Mouse (Mus musculus): ENCODE data around the gene Cyp2t4.
A peak's percentile ranks its signal among the peaks of the same experiment; 100 is the strongest.

The Cyp2t4 gene

DNA sequence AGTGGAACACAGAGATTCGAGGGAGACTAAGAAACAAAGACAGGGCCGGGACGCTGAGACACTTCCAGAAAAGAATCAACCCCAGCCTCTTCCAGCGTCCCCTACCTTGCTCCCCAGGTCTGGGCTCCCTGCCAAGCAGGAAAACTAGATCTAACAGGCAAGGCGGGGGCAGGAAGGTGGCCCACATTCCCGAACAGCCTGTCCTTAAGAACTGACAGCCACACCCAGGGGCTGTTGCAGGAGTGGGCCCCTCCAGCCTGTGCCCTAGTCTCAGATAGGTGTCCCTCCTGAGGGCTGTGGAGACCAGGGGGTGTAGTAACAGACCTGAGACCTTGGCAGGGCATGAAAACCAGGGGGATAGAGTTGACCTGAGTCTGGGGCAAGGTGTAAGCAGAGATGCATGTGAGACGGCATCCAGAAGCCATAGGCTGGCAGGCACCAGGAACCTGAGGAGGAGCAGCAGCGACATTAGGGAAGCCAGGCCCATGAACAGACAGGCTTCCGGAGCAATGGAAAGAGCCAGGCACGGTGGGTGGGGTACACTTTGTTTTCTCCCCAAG lies at the start of gene Cyp2t4:
Gene Cyp2t4, plus strand, starts transcription at position 510 of the 560 bp plus-strand sequence.
- DNase-seq (ENCODE audit: low read depth, low spot score): no peak

DNA sequence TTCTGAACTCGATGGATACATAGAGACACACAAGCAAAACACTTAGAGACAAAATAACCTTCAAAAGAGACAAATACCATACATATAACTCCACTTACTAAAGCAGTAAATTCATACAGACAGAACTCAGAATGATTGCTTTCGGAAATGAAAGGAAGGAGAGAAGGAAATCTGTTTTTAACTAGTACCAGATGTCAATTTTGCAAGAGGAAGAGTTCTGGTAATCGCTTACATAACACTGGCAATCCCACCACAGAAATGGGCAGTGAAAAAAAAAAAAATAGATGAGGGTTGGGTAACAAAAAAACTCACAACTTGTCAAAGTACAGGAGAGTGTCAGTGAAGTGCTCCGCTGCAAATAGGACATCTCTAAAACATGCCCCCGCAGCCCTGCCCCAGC lies 48.6 kb upstream of the Cyp2t4 start:
- DNase-seq (ENCODE audit: low read depth, low spot score): no peak

GRCm38 (mm10) chr7:27110327-27110726 lies 43.2 kb upstream of the Cyp2t4 start:
- DNase-seq (ENCODE audit: low read depth, low spot score): no peak

DNA sequence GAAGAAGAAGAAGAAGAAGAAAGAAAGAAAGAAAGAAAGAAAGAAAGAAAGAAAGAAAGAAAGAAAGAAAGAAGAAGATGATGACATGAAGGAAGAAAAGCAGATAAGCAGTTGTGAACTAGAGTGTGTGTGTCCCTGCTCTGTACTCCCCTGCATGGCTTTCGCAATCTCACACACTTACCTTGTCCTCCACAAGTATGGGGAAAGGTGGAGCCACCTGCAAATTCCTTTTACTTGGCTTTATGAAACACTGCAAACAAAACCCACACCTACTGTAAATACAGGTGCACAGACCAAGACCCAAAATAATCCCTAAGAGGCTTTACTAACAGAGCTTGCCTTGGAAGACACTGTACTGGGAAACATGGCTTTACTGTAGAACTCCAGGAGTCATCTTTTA lies 42.5 kb upstream of the Cyp2t4 start:
- no peak for DNase-seq (ENCODE audit: low read depth, low spot score)

DNA sequence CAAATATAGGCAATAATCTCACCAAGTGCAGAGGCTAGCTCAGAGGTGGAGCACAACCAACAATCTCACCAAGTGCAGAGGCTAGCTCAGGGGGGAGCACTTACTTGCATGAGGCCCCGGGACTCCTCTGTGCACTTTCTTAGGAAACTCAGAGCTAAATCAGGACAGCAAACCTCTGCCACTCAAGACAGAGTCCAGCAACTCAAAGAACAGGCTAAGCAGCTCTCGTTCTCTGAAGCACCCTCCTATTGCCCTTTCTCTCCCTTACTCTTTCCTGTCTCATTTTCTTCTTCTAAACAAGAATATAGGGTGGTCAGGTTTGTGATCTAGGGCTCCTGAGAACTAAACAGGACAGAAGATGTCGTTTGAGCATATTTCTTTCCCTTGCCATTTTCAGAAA lies 41.5 kb upstream of the Cyp2t4 start:
- DNase-seq (ENCODE audit: low read depth, low spot score): no peak

GRCm38 (mm10) chr7:27118033-27118511 lies 35.4 kb upstream of the Cyp2t4 start:
- DNase-seq (ENCODE audit: low read depth, low spot score): no peak

- no peak for DNase-seq (ENCODE audit: low read depth, low spot score)
These were observed 33.8 kb upstream of the Cyp2t4 start, which contains the start of gene Cyp2f2 for GRCm38 (mm10) chr7:27119676-27120075. TSS of gene Cyp2f2 (plus strand) at chr7:27119909.

DNA sequence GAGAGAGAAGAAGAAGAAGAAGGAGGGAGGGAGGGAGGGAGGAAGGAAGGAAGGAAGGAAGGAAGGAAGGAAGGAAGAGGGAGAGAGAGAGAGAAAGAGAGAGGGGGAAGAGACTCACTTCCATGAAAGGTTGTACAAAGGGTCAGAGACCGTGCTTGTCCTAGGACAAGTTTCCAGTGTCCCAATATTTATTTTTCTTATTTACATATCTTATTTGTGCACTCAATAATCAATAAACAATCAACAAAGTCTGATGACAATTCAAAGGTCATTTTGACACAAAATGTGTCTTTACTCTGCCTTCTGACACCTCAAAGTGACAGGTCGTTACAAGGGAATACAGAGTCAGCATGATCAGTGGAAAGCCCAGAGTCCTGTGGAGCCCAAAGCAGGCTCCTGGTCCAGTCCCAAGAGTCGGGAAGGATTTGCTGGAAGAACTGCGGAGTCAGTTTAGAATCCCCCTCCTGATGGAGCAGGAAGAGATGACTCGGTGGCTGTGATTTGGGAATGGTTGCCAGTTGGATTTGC lies 29.1 kb upstream of the Cyp2t4 start:
- DNase-seq (ENCODE audit: low read depth, low spot score): no peak

DNA sequence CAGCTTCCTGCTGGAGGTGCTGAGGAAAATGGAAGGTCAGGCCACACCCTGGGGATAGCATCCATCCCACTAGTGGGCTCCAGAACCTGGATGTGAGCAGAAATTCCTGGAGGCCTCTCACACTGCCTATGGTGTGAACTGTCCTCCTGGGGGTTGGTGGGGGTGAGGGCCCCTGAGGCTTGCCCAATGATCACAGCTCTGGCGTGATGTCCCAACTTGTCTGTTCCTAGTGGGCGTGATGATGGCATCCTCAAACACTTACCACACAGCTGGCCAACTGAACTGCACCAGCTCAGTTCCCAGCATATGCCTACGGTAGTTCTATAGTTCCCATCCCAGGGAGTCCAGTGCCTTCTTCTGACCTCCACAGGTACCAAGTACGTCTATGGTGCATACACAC lies 28.5 kb upstream of the Cyp2t4 start:
- DNase-seq (ENCODE audit: low read depth, low spot score): no peak

DNA sequence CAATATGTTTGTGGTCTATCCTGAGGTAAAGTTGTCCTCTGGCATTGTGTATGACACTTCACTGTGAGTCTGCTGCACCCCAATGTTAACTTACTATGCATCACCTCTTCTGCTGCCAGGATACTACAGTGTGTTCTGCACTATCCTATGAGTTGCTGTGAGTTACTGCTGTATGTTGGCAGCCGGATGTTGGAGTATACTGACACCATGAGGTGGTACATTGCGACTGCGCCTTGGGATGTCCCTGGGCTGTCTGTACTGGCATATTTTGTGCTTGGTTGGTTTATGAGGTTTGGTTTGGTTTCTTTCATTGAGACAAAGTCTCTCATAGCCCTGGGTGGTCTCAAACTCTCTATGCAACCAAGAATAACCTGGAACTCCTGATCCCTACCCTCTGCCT lies 25.4 kb upstream of the Cyp2t4 start:
- DNase-seq (ENCODE audit: low read depth, low spot score): peak; percentile 43

DNA sequence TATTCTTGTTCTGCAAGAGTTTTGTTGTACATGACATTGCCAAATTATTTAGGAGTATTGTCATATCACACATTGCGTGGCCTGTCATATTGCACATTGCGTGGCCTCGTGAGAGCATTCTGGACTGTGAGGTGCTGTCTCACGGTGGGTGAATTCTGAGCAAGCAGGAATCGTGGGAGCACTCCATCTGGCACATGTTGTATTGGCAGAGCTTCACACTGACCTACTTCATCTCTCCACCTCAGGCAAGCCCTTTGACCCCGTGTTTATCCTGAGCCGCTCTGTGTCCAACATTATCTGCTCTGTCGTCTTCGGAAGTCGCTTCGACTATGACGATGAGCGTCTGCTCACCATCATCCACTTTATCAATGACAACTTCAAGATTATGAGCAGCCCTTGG lies 24.6 kb upstream of the Cyp2t4 start:
- no peak for DNase-seq (ENCODE audit: low read depth, low spot score)

GRCm38 (mm10) chr7:27129811-27130210 lies 23.7 kb upstream of the Cyp2t4 start:
- DNase-seq (ENCODE audit: low read depth, low spot score): no peak

DNA sequence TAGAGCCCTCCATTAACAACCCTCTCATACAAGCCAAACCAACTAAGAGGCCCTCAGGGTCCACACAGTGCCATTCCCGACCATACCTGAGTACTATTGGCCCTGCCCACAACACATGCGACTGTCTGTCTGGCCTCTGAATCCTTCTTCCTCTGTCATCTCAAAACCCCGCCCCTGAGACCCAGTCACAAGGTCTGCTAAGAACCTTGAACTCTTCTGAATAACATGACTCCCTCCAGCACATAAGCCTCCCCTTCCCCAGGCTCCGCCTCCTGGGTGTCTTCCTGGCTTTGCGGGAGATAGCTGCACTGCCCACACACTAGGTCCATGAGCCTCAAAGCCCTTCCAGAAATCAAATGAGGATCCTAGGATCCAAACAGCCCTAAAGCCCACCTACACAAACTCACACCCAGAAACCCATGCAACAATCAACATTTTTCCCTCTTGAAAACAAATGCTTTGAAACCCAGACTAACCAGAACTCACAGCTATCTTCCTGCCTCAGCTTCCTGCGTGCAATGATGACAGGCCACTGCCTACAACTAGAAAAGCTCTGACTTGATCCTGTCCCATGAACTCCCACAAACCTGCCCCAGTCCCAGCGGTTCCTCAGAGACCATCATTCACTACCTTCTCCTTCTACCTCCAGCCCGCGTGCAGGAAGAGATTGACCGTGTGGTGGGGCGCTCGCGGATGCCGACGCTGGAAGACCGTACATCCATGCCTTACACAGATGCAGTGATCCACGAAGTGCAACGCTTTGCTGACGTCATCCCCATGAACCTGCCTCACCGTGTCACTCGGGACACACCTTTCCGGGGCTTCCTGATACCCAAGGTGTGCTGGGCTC lies 22.8 kb upstream of the Cyp2t4 start:
- DNase-seq (ENCODE audit: low read depth, low spot score): no peak

GRCm38 (mm10) chr7:27131387-27131786 lies 22.1 kb upstream of the Cyp2t4 start:
- no peak for DNase-seq (ENCODE audit: low read depth, low spot score)

DNA sequence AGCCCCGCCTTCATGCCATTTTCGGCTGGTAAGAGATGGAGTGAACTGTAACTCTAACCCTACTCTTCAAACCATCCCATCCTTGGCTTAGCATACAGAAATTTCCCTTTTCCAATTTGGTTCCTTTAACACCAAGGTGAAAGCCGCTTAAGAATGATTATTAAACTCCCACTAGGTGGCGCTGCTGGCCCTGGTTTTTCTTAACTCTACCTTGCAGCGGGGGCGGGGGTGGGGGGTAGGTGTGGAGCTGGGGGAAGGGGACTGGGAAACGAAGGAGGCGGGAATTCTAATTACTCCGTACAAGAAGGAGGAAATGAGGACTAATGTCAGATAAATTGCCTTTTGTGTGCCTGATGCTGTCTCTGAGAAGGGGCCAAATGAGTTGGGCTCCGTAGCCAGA lies 20.9 kb upstream of the Cyp2t4 start:
- peak; percentile 64 for DNase-seq (ENCODE audit: low read depth, low spot score)

GRCm38 (mm10) chr7:27133156-27133555 lies 20.4 kb upstream of the Cyp2t4 start:
- no peak for DNase-seq (ENCODE audit: low read depth, low spot score)

DNA sequence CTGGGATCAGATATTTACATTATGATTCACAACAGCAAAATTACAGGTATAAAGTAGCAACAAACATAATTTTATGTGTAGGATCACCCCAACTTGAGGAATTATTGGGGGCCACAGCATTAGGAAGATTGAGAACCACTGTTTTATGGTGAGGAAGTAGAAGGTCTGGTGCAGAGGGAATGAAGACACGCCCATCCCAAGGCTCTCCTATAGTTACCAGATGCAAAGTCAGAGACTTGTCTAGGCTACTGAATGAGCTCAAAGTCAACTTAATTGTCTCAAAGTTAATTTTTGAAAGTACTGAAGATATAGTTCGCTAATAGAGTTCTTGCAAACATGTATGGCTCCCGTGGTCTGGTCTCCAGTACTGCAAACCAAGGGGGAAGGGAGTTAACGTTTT lies 19.8 kb upstream of the Cyp2t4 start:
- no peak for DNase-seq (ENCODE audit: low read depth, low spot score)

DNA sequence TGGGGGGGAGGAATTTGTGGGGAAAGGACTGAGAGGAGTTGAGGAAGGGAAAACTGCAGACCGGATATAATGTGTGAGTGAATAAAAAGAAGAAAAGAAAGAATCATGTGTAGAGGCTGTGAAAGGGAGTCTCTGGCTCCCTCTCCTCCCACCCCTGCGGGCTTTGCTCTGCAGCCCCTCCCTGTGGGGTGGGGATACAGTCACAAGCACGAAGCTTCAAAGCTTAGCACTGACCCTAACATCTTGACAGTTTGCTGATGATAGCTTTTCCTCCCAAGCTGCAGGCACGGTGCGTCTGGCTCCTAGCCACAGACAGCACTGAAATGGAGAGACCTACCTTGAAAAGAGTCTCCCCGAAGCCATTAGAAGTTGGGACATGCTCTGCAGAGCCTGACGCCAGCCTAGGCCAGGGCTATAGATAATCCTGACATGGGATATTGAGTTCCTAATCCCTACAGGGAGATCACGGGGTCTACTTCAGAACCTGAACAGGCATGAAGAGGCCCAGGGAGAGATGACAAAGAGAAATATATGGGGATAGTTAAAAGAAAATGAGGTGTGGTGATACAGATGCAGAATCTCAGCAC lies 17.0 kb upstream of the Cyp2t4 start:
- DNase-seq (ENCODE audit: low read depth, low spot score): no peak

DNA sequence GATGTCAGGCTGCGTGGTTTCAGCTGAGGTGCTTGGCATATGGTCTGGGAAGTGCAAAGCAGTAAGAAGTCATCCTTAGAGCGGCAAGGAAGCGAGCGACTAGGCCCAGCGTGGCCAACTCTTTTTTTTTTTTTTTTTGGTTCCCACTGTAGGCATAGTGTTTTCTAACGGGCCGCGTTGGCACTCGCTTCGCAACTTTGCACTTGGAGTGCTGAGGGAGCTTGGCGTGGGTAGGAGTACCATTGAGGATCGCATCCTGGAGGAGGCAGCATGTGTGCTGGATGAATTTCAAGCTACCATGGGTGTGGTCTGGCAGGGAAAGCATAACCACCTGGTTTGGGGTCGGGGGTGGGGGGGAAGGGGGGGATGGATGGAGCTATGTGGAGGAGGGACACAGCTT lies 2.5 kb downstream of the Cyp2t4 start:
- DNase-seq (ENCODE audit: low read depth, low spot score): no peak

DNA sequence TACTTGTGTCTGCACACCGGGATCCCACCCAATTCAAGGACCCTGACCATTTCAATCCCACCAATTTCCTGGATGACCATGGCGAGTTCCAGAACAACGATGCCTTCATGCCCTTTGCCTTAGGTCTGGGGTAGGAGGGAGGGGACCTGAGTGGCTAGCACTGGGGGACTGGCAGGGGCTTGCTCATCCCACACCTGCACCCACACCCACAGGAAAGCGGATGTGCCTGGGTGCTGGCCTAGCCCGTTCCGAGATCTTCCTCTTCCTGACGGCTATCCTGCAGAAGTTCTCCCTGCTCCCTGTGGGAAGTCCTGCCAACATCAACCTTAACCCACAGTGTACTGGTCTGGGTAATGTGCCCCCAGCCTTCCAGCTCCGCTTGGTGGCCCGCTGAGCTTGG lies 4.7 kb downstream of the Cyp2t4 start:
- no peak for DNase-seq (ENCODE audit: low read depth, low spot score)

DNA sequence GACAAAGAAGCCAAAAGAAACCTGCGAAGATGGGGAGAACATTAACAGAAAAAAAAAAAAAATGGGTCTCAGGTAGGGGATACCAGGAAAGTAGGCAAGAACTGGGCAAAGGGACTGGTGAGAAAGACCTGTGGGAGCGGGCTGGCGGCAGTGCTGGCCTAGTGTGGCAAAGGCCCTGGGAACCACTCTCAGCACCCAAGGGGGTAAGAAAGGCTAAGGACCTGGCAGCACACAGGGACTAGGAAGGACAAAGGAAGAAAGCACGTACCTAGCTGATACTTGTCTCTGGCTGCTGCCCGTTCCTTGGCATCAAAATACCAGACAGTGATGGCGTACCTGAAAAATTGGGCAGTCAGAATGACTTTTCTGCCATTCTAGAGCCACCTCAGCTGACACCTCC lies 5.7 kb downstream of the Cyp2t4 start:
- no peak for DNase-seq (ENCODE audit: low read depth, low spot score)

DNA sequence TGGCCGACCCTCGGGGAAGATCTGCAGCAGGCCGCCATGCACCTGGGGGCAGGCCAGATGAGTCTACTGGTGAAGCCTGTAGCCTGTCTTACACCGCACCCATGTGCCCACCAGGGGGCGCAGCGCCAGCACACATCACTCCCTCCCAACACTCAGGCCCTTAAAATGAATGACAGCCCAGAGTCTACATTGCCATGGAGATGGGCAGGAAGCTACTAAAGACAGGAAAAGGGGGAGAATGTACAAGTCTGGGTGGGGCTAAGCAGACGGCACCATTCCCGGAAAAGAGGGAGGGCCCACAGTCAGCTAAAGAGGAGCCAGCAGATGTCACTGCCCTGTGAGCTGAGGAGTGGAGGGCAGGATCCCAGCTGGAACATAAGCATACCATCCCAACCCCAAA lies 6.4 kb downstream of the Cyp2t4 start:
- peak; percentile 80 for DNase-seq (ENCODE audit: low read depth, low spot score)

GRCm38 (mm10) chr7:27160921-27161320 lies 7.4 kb downstream of the Cyp2t4 start:
- DNase-seq (ENCODE audit: low read depth, low spot score): no peak
